Mouse (Mus musculus) stomach, postnatal 0 days (tissue): ENCODE measurements around the gene Tmem121.

ENCODE experiments used
- CTCF ChIP-seq: IDR thresholded peaks from 2 replicates; pipeline ENCODE4 v1.5.1; 2016; ENCODE audit warnings: antibody characterized with exemption, low read depth, mild to moderate bottlenecking, moderate library complexity
- EP300 ChIP-seq: optimal IDR thresholded peaks from 2 replicates; pipeline ENCODE3; 2016; ENCODE audit warnings: antibody characterized with exemption

- TF ChIP-seq CTCF (no peak), EP300 (no peak)
These were observed 44.9 kb upstream of the Tmem121 start for GRCm38 (mm10) chr12:113140616-113141411.
